Mouse (Mus musculus): ENCODE data around the gene Ttc7b. TPM values are rescaled to one million over a fixed set of nuclear protein-coding genes. Genes with fewer than 3 reads are reported as not detected.

The Ttc7b gene
- total RNA-seq, 1 experiment from 2014 or later: 25.8 TPM

- no peak for ATAC-seq (ENCODE audit: extremely low read depth, insufficient number of reproducible peaks, low FRiP score, poor library complexity, severe bottlenecking)
Observed at GRCm38 (mm10) chr12:100277534-100277905, 243.1 kb downstream of the Ttc7b start.

GRCm38 (mm10) chr12:100276607-100277533 is 243.8 kb downstream of the Ttc7b start:
- no peak for ATAC-seq (ENCODE audit: extremely low read depth, insufficient number of reproducible peaks, low FRiP score, poor library complexity, severe bottlenecking)

- ATAC-seq (ENCODE audit: extremely low read depth, insufficient number of reproducible peaks, low FRiP score, poor library complexity, severe bottlenecking): no peak
Observed at GRCm38 (mm10) chr12:100275850-100276249, 244.8 kb downstream of the Ttc7b start.

GRCm38 (mm10) chr12:100273033-100273432 is 247.6 kb downstream of the Ttc7b start:
- ATAC-seq (ENCODE audit: extremely low read depth, insufficient number of reproducible peaks, low FRiP score, poor library complexity, severe bottlenecking): no peak

GRCm38 (mm10) chr12:100269967-100270662 is 250.5 kb downstream of the Ttc7b start:
- no peak for ATAC-seq (ENCODE audit: extremely low read depth, insufficient number of reproducible peaks, low FRiP score, poor library complexity, severe bottlenecking)

- ATAC-seq (ENCODE audit: extremely low read depth, insufficient number of reproducible peaks, low FRiP score, poor library complexity, severe bottlenecking): no peak
Observed at GRCm38 (mm10) chr12:100268011-100268410, 252.6 kb downstream of the Ttc7b start.

GRCm38 (mm10) chr12:100265546-100266309 is 254.9 kb downstream of the Ttc7b start:
- ATAC-seq (ENCODE audit: extremely low read depth, insufficient number of reproducible peaks, low FRiP score, poor library complexity, severe bottlenecking): no peak

- ATAC-seq (ENCODE audit: extremely low read depth, insufficient number of reproducible peaks, low FRiP score, poor library complexity, severe bottlenecking): no peak
Observed at GRCm38 (mm10) chr12:100264941-100265340, 255.7 kb downstream of the Ttc7b start.

- no peak for ATAC-seq (ENCODE audit: extremely low read depth, insufficient number of reproducible peaks, low FRiP score, poor library complexity, severe bottlenecking)
Observed at GRCm38 (mm10) chr12:100262846-100263245, 257.8 kb downstream of the Ttc7b start.

- ATAC-seq (ENCODE audit: extremely low read depth, insufficient number of reproducible peaks, low FRiP score, poor library complexity, severe bottlenecking): no peak
Observed at GRCm38 (mm10) chr12:100261761-100262160, 258.9 kb downstream of the Ttc7b start.

GRCm38 (mm10) chr12:100260151-100260550 is 260.5 kb downstream of the Ttc7b start:
- no peak for ATAC-seq (ENCODE audit: extremely low read depth, insufficient number of reproducible peaks, low FRiP score, poor library complexity, severe bottlenecking)

GRCm38 (mm10) chr12:100257779-100258178 is 262.8 kb downstream of the Ttc7b start:
- no peak for ATAC-seq (ENCODE audit: extremely low read depth, insufficient number of reproducible peaks, low FRiP score, poor library complexity, severe bottlenecking)

- no peak for ATAC-seq (ENCODE audit: extremely low read depth, insufficient number of reproducible peaks, low FRiP score, poor library complexity, severe bottlenecking)
Observed at GRCm38 (mm10) chr12:100255441-100255949, 265.1 kb downstream of the Ttc7b start.

- no peak for ATAC-seq (ENCODE audit: extremely low read depth, insufficient number of reproducible peaks, low FRiP score, poor library complexity, severe bottlenecking)
Observed at GRCm38 (mm10) chr12:100254471-100254870, 266.2 kb downstream of the Ttc7b start.

Other genes starting within 250 kb of the Ttc7b start
- 51.6 and 55.7 TPM in 2 replicates for gene Rps6ka5, start 206.2 kb upstream of the Ttc7b start, total RNA-seq (2017)

All from neutrophil, adult 5-6 weeks (primary cell).